Mouse (Mus musculus) lung, postnatal 0 days (tissue): ENCODE data around the gene Padi6.

Experiments
- CTCF ChIP-seq: IDR thresholded peaks from 2 replicates; pipeline ENCODE4 v1.5.1; 2016; ENCODE audit warnings: antibody characterized with exemption, mild to moderate bottlenecking
- EP300 ChIP-seq: IDR thresholded peaks from 2 replicates; pipeline ENCODE4 v1.6.1; 2016; ENCODE audit warnings: antibody characterized with exemption, mild to moderate bottlenecking, control low read depth

DNA sequence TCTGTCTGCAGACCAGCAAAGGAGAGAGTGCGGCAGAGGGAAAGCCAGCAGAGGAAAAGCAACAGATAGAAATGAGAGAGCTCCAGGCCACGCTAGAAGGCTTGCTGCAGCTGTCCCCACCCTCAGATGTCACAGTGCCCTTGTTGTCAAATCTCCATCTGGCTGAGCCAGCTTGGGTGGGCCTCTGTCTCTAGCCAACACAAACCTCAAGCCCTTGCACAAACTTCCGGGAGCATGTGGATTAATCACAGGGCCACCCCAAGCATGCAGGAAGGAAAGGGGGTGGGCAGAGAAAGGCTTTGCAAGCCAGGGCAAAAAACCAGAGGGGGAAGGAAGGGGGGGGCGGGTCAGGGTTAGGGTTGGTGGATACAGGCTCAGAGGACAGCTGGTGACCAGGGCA is 45.0 kb upstream of the Padi6 start:
- TF ChIP-seq CTCF: no peak
- no peak for TF ChIP-seq EP300
